In genomic region chr9:32543923-32544575, GRCm38 (mm10) we compare ENCODE assay signal across 10 mouse cellular contexts. TPM values are rescaled to one million over a fixed set of nuclear protein-coding genes. Genes with fewer than 3 reads are reported as not detected.
DNase-seq lines count a peak whose midpoint lies in the region; ATAC-seq and TF ChIP-seq lines count a peak whose summit lies in the region.
"Had no signal": no experiment of that assay in that cellular context is flagged by ENCODE, and none has a peak within 500 bp of the region (broad histone marks: within the 10 kb centered on the region; RNA-seq: fewer than 3 reads in every experiment).

No protein-coding gene starts in this region.

- H3K4me2 ChIP-seq in forebrain, postnatal 0 days (ENCODE audit: low read depth) = no peak overlapping the region
- no peak overlapping the region for H3K4me2 ChIP-seq in forebrain, embryonic 13.5 days
- H3K4me2 ChIP-seq in kidney, postnatal 0 days (ENCODE audit: low read length) = peak overlapping the region; percentile 92
- peak overlapping the region; percentile 80 for H3K4me2 ChIP-seq in limb, embryonic 11.5 days (ENCODE audit: low read depth, severe bottlenecking)

- DNase-seq in forebrain, postnatal 0 days = peak; percentile 13
- peak; percentile 60 for DNase-seq in kidney, postnatal 0 days (ENCODE audit: low spot score)
- no peak for DNase-seq in kidney, postnatal 14 days
- peak; percentile 37 for DNase-seq in embryo, embryonic 10 days (ENCODE audit: low spot score)
- DNase-seq in limb, embryonic 11.5 days (ENCODE audit: low spot score) = peak; percentile 52
- no peak for DNase-seq in left cerebral cortex, postnatal 36 days (ENCODE audit: low spot score in 2 of 2)
- DNase-seq: layer of hippocampus, adult 9-11 months had no signal

- intact Hi-C loops in left cerebral cortex, postnatal 36 days (cut with DNase I) = no loop called here

- H3K27ac ChIP-seq in forebrain, postnatal 0 days (ENCODE audit: low read depth, low read length) = no peak overlapping the region
- H3K27ac ChIP-seq in forebrain, embryonic 13.5 days = no peak overlapping the region
- H3K27ac ChIP-seq in kidney, postnatal 0 days = peak overlapping the region; percentile 83; the same call in 1 of the 2 replicates
- peak overlapping the region; percentile 96 for H3K27ac ChIP-seq in limb, embryonic 11.5 days (replicated peaks; ENCODE audit: low read depth, low read length)
- H3K27ac ChIP-seq: midbrain, embryonic 13.5 days had no signal

- H3K36me3 ChIP-seq in forebrain, postnatal 0 days (ENCODE audit: insufficient read depth) = no peaks in the 10 kb centered on the region
- no peaks in the 10 kb centered on the region for H3K36me3 ChIP-seq in forebrain, embryonic 13.5 days (ENCODE audit: poor library complexity, severe bottlenecking)
- H3K36me3 ChIP-seq in kidney, postnatal 0 days (ENCODE audit: insufficient read depth, low read length) = no peaks in the 10 kb centered on the region
- H3K36me3 ChIP-seq in limb, embryonic 11.5 days (ENCODE audit: control insufficient read depth, insufficient read depth, low read length) = no peaks in the 10 kb centered on the region
- H3K36me3 ChIP-seq: midbrain, embryonic 13.5 days had no signal

- no peak overlapping the region for H3K9ac ChIP-seq in forebrain, postnatal 0 days
- H3K9ac ChIP-seq in forebrain, embryonic 13.5 days = no peak overlapping the region
- H3K9ac ChIP-seq in kidney, postnatal 0 days (ENCODE audit: low read depth, low read length) = no peak overlapping the region
- peak overlapping the region; percentile 27; the same call in 1 of the 2 replicates for H3K9ac ChIP-seq in limb, embryonic 11.5 days (ENCODE audit: low read length)
- H3K9ac ChIP-seq: midbrain, embryonic 13.5 days had no signal

- TF ChIP-seq CTCF in forebrain, postnatal 0 days (IDR thresholded peaks at IDR 0.05; ENCODE audit: low read depth) = no peak
- TF ChIP-seq CTCF in kidney, postnatal 0 days (IDR thresholded peaks at IDR 0.05; ENCODE audit: low read depth) = no peak

- no peak overlapping the region for H3K4me3 ChIP-seq in forebrain, postnatal 0 days (ENCODE audit: low read depth, low read length)
- no peak overlapping the region for H3K4me3 ChIP-seq in forebrain, embryonic 13.5 days
- no peak overlapping the region for H3K4me3 ChIP-seq in kidney, postnatal 0 days (replicated peaks; ENCODE audit: low read depth, low read length)
- peak overlapping the region; percentile 96; the same call in 1 of the 2 replicates for H3K4me3 ChIP-seq in limb, embryonic 11.5 days (ENCODE audit: low read depth, low read length)

- WGBS in forebrain, postnatal 0 days = 12% methylated on average over 8 of the region's 8 CpGs
- 3% methylated on average over 8 of the region's 8 CpGs for WGBS in forebrain, embryonic 13.5 days
- WGBS in kidney, postnatal 0 days = 26% methylated on average over 8 of the region's 8 CpGs
- WGBS in limb, embryonic 11.5 days = 2% methylated on average over 8 of the region's 8 CpGs

- ATAC-seq in forebrain, postnatal 0 days = no peak
- no peak for ATAC-seq in forebrain, embryonic 13.5 days
- no peak for ATAC-seq in kidney, postnatal 0 days (replicated peaks; ENCODE audit: low FRiP score, low read depth)
- ATAC-seq in limb, embryonic 11.5 days (ENCODE audit: insufficient number of reproducible peaks, low FRiP score, low TSS enrichment, low read depth) = no peak
- ATAC-seq in frontal cortex, adult (ENCODE audit: low TSS enrichment) = no peak
- ATAC-seq: midbrain, embryonic 13.5 days had no signal

- H3K27me3 ChIP-seq in forebrain, postnatal 0 days (ENCODE audit: insufficient read depth, low read length) = peaks cover 94% of the 10 kb centered on the region
- peaks cover 99% of the 10 kb centered on the region for H3K27me3 ChIP-seq in forebrain, embryonic 13.5 days
- peaks cover 15% of the 10 kb centered on the region; the same call in 1 of the 2 replicates for H3K27me3 ChIP-seq in kidney, postnatal 0 days (ENCODE audit: insufficient read depth, low read length)
- H3K27me3 ChIP-seq in limb, embryonic 11.5 days (ENCODE audit: control insufficient read depth, insufficient read depth, low read length) = no peaks in the 10 kb centered on the region

- peaks cover 11% of the 10 kb centered on the region; the same call in 1 of the 2 replicates for H3K4me1 ChIP-seq in forebrain, postnatal 0 days (ENCODE audit: insufficient read depth)
- peaks cover 42% of the 10 kb centered on the region for H3K4me1 ChIP-seq in forebrain, embryonic 13.5 days
- H3K4me1 ChIP-seq in kidney, postnatal 0 days (replicated peaks; ENCODE audit: insufficient read depth, low read length) = peaks cover 35% of the 10 kb centered on the region
- H3K4me1 ChIP-seq in limb, embryonic 11.5 days (ENCODE audit: control insufficient read depth, insufficient read depth, low read length) = peaks cover 62% of the 10 kb centered on the region

- no peaks in the 10 kb centered on the region for H3K9me3 ChIP-seq in forebrain, postnatal 0 days (ENCODE audit: low read length)
- H3K9me3 ChIP-seq in forebrain, embryonic 13.5 days (replicated peaks) = no peaks in the 10 kb centered on the region
- H3K9me3 ChIP-seq in kidney, postnatal 0 days (replicated peaks; ENCODE audit: low read length) = no peaks in the 10 kb centered on the region
- H3K9me3 ChIP-seq in limb, embryonic 11.5 days (ENCODE audit: control insufficient read depth, low read length) = no peaks in the 10 kb centered on the region
- H3K9me3 ChIP-seq: midbrain, embryonic 13.5 days had no signal

RNA-seq across cellular contexts. Expression of gene Fli1, which starts 1.4 kb away (rescaled TPM):
- 6.2 and 7.0 TPM in 2 replicates for total RNA-seq in forebrain, postnatal 0 days (2014; rRNA removed)
- 5.7 and 6.8 TPM in 2 replicates for polyA plus RNA-seq in forebrain, postnatal 0 days (2015; fragmentation: Nextera tagmentation; extraction: Ambion mirVana)
- polyA plus RNA-seq in forebrain, embryonic 13.5 days (2015; fragmentation: Nextera tagmentation; extraction: Ambion mirVana) = 7.0 TPM in 2 replicates
- polyA plus RNA-seq in kidney, postnatal 0 days (2015; fragmentation: Nextera tagmentation; extraction: Ambion mirVana) = 21.6 and 23.6 TPM in 2 replicates
- 62.2 and 68.3 TPM in 2 replicates for polyA plus RNA-seq in limb, embryonic 11.5 days (2014; fragmentation: Nextera tagmentation; extraction: Ambion mirVana)
- total RNA-seq in left cerebral cortex, postnatal 36 days (2021) = 1 to 10 TPM; 5.5 to 7.3 TPM

Comparison
In these comparisons a context has a peak if more than half of its experiments do, and no peak if none do; other contexts are left out.
1. DNase-seq: peak in forebrain, postnatal 0 days (single experiment), kidney, postnatal 0 days (single experiment), embryo, embryonic 10 days (single experiment) and limb, embryonic 11.5 days (single experiment); none in kidney, postnatal 14 days (single experiment) and left cerebral cortex, postnatal 36 days (0 of 2).
2. H3K27ac ChIP-seq: peak in kidney, postnatal 0 days (single experiment) and limb, embryonic 11.5 days (single experiment); none in forebrain, postnatal 0 days (single experiment) and forebrain, embryonic 13.5 days (single experiment).
3. H3K4me2 ChIP-seq: peak in kidney, postnatal 0 days (single experiment) and limb, embryonic 11.5 days (single experiment); none in forebrain, postnatal 0 days (single experiment) and forebrain, embryonic 13.5 days (single experiment).